Mouse (Mus musculus) central nervous system, embryonic 11.5 days (tissue): ENCODE data around the gene Olfr129. TPM values are rescaled to one million over a fixed set of nuclear protein-coding genes. Genes with fewer than 3 reads are reported as not detected.

Experiments used
- polyA plus RNA-seq: library from polyadenylated mRNA; depleted of rRNA; stranded (reverse); fragments of >200 nt; gene quantifications from 2 replicates; pipeline ENCODE4 v1.2.3, GENCODE M21; 2012; rRNA removed

The Olfr129 gene
- polyA plus RNA-seq, result not detected in 2 replicates

GRCm38 (mm10) chr17:38059979-38060378 lies at the start of gene Olfr129:
Gene Olfr129, minus strand, starts transcription at chr17:38060079.

GRCm38 (mm10) chr17:38088593-38088992 lies 28.7 kb upstream of the Olfr129 start, which contains the start of gene Olfr131:
Gene Olfr131, minus strand, starts transcription at chr17:38088693.

GRCm38 (mm10) chr17:38063621-38064020 lies 3.7 kb upstream of the Olfr129 start, which contains the start of gene Olfr130:
Gene Olfr130, plus strand, starts transcription at chr17:38063921.

Other genes starting within 250 kb of the Olfr129 start
- not detected in 2 replicates for gene Olfr125, start 227.1 kb downstream of the Olfr129 start, polyA plus RNA-seq
- not detected in 2 replicates for gene Olfr126, start 212.6 kb downstream of the Olfr129 start, polyA plus RNA-seq
- gene Olfr127, start 159.6 kb downstream of the Olfr129 start, polyA plus RNA-seq, result not detected in 2 replicates
- gene Olfr128, start 139.5 kb downstream of the Olfr129 start, polyA plus RNA-seq, result not detected in 2 replicates
- not detected in 2 replicates for gene Olfr761, start 107.0 kb downstream of the Olfr129 start, polyA plus RNA-seq
- not detected in 2 replicates for gene Olfr130, start 3.8 kb upstream of the Olfr129 start, polyA plus RNA-seq
- not detected in 2 replicates for gene Olfr131, start 28.6 kb upstream of the Olfr129 start, polyA plus RNA-seq
- gene Olfr132, start 74.4 kb upstream of the Olfr129 start, polyA plus RNA-seq, result not detected in 2 replicates
- gene Olfr133, start 85.2 kb upstream of the Olfr129 start, polyA plus RNA-seq, result not detected in 2 replicates
- not detected in 2 replicates for gene Olfr134, start 111.3 kb upstream of the Olfr129 start, polyA plus RNA-seq
- gene Olfr135, start 144.3 kb upstream of the Olfr129 start, polyA plus RNA-seq, result not detected in 2 replicates
- not detected in 2 replicates for gene Olfr138, start 201.0 kb upstream of the Olfr129 start, polyA plus RNA-seq
- not detected in 2 replicates for gene Olfr137, start 247.5 kb upstream of the Olfr129 start, polyA plus RNA-seq